Mouse (Mus musculus): ENCODE data around the gene Atoh7.

GRCm38 (mm10) chr10:63100657-63101056 lies 1.2 kb downstream of the Atoh7 start:
- TF ChIP-seq CTCF (IDR thresholded peaks at IDR 0.05; ENCODE audit: low read depth, low read length) (no peak), POLR2A (IDR thresholded peaks at IDR 0.05; ENCODE audit: extremely low read depth, insufficient read depth, low read length) (no peak)
